Mouse (Mus musculus) activated CD4-positive, CD25-positive, alpha-beta regulatory T cell (primary cell): ENCODE results near the gene Smok3a. TPM values are rescaled to one million over a fixed set of nuclear protein-coding genes. Genes with fewer than 3 reads are reported as not detected.

Experiments used
- polyA plus RNA-seq, 2 experiments: library from polyadenylated mRNA; unstranded; fragments of 100-300 nt; shearing (Covaris generic); gene quantifications; one replicate each; pipeline ENCODE4 v1.2.1; 2017

The Smok3a gene
- under 1 TPM in 1 of 2 experiments, not detected in 1; 0.10 TPM for polyA plus RNA-seq

DNA sequence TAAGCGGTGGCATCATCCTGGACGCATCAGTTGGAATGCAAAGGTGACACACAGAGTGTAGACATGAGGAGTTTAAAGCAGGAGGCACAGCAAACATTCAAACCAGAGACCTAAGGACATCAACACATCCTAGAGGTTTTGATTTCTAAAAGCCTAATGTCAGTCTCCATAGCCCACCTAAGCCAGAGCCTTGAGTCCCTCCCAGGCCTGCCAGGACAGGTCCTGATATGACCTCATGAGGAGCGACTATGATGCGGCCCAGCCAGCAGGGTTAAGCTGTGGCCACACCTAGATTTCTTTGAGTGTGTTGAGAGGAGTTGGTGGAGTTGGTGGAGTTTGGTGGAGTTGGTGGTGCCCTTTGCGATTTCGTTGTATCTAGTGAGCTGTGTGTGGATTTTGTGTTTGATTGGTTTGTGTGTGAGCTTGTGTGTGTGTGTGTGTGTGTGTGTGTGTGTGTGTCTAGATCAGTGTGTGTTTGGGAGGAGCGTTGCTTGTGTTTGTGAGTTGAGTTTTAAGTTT is at the start of gene Smok3a, which contains the start of gene Smok3b:
Gene Smok3a, plus strand, starts transcription at position 301 of the 519 bp plus-strand sequence.
Gene Smok3b, plus strand, starts transcription at position 469 of the 519 bp plus-strand sequence.

DNA sequence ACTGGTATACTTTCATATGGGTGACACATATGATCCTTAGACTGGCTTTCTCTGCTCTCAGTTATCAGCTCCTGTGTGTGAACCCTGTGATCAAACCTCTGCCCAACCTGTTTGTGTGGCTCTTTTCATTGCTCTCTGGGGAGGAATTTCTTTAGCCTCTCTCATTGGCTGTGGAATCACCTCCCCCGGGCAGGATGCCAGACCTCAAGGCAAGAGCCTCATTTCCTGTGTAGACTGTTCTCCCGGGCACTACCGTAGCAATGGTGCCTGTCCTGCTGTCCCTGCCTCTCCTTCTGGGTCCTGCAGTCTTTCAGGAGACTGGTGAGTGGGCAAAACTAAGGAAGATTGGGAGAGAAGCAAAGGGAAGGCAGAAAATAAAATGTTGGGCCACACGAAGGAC is 39.8 kb upstream of the Smok3a start, which contains the start of gene Azgp1:
Gene Azgp1, plus strand, starts transcription at position 221 of the 400 bp plus-strand sequence.

DNA sequence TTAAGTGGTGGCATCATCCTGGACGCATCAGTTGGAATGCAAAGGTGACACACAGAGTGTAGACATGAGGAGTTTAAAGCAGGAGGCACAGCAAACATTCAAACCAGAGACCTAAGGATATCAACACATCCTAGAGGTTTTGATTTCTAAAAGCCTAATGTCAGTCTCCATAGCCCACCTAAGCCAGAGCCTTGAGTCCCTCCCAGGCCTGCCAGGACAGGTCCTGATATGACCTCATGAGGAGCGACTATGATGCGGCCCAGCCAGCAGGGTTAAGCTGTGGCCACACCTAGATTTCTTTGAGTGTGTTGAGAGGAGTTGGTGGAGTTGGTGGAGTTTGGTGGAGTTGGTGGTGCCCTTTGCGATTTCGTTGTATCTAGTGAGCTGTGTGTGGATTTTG is 31.8 kb downstream of the Smok3a start, which contains the start of gene Smok3c:
Gene Smok3c, plus strand, starts transcription at position 301 of the 400 bp plus-strand sequence.

Other genes with a start within 250 kb of the Smok3a start
- gene Ppp1r35, start 242.4 kb upstream of the Smok3a start, polyA plus RNA-seq, result 100 to 1,000 TPM; 105 to 113 TPM
- 10 to 100 TPM; 32.6 to 35.7 TPM for gene Mepce, start 233.6 kb upstream of the Smok3a start, polyA plus RNA-seq
- gene Zcwpw1, start 233.5 kb upstream of the Smok3a start, polyA plus RNA-seq, result 10 to 100 TPM in 1 of 2 experiments, 1 to 10 TPM in 1; 6.7 to 12.5 TPM
- 1 to 10 TPM in 1 of 2 experiments, under 1 TPM in 1; 0.70 to 1.2 TPM for gene Pilra, start 185.0 kb upstream of the Smok3a start, polyA plus RNA-seq
- gene Pilrb1, start 163.2 kb upstream of the Smok3a start, polyA plus RNA-seq, result 1 to 10 TPM in 1 of 2 experiments, under 1 TPM in 1; 0.58 to 1.5 TPM
- 1 to 10 TPM in 1 of 2 experiments, under 1 TPM in 1; 0.44 to 1.6 TPM for gene Pilrb2, start 149.4 kb upstream of the Smok3a start, polyA plus RNA-seq
- under 1 TPM in 1 of 2 experiments, not detected in 1; 0.11 TPM for gene Cyp3a13, start 99.6 kb upstream of the Smok3a start, polyA plus RNA-seq
- under 1 TPM in 1 of 2 experiments, not detected in 1; 0.06 TPM for gene Gjc3, start 58.2 kb upstream of the Smok3a start, polyA plus RNA-seq
- not detected for gene Azgp1, start 39.7 kb upstream of the Smok3a start, polyA plus RNA-seq
- under 1 TPM in 1 of 2 experiments, not detected in 1; 0.50 TPM for gene Smok3b, start 168 bp downstream of the Smok3a start, polyA plus RNA-seq
- gene Smok3c, start 31.9 kb downstream of the Smok3a start, polyA plus RNA-seq, result under 1 TPM in 1 of 2 experiments, not detected in 1; 0.20 TPM
- gene Zkscan1, start 63.8 kb downstream of the Smok3a start, polyA plus RNA-seq, result 10 to 100 TPM; 13.7 to 15.0 TPM
- 10 to 100 TPM; 25.9 to 26.6 TPM for gene Zscan21, start 95.6 kb downstream of the Smok3a start, polyA plus RNA-seq
- gene Zfp113, start 134.5 kb downstream of the Smok3a start, polyA plus RNA-seq, result 10 to 100 TPM; 13.8 to 18.1 TPM
- gene Cops6, start 139.8 kb downstream of the Smok3a start, polyA plus RNA-seq, result 100 to 1,000 TPM; 201 to 238 TPM
- gene Ap4m1, start 150.7 kb downstream of the Smok3a start, polyA plus RNA-seq, result 10 to 100 TPM in 1 of 2 experiments, 1 to 10 TPM in 1; 4.1 to 11.6 TPM
- 10 to 100 TPM; 79.6 to 79.8 TPM for gene Mcm7, start 151.2 kb downstream of the Smok3a start, polyA plus RNA-seq
- gene Taf6, start 166.2 kb downstream of the Smok3a start, polyA plus RNA-seq, result 10 to 100 TPM; 34.4 to 42.4 TPM
- gene Cnpy4, start 166.2 kb downstream of the Smok3a start, polyA plus RNA-seq, result 10 to 100 TPM; 13.7 to 14.6 TPM
- 1 to 10 TPM; 1.1 to 2.5 TPM for gene Mblac1, start 173.1 kb downstream of the Smok3a start, polyA plus RNA-seq
- gene Nxpe5, start 204.6 kb downstream of the Smok3a start, polyA plus RNA-seq, result under 1 TPM; 0.06 to 0.86 TPM
- 100 to 1,000 TPM in 1 of 2 experiments, 10 to 100 TPM in 1; 81.7 to 117 TPM for gene Lamtor4, start 234.2 kb downstream of the Smok3a start, polyA plus RNA-seq
- gene BC037034, start 242.8 kb downstream of the Smok3a start, polyA plus RNA-seq, result 10 to 100 TPM; 20.7 to 48.2 TPM